ENCODE assay signal across 9 mouse cellular contexts in the genomic region with DNA sequence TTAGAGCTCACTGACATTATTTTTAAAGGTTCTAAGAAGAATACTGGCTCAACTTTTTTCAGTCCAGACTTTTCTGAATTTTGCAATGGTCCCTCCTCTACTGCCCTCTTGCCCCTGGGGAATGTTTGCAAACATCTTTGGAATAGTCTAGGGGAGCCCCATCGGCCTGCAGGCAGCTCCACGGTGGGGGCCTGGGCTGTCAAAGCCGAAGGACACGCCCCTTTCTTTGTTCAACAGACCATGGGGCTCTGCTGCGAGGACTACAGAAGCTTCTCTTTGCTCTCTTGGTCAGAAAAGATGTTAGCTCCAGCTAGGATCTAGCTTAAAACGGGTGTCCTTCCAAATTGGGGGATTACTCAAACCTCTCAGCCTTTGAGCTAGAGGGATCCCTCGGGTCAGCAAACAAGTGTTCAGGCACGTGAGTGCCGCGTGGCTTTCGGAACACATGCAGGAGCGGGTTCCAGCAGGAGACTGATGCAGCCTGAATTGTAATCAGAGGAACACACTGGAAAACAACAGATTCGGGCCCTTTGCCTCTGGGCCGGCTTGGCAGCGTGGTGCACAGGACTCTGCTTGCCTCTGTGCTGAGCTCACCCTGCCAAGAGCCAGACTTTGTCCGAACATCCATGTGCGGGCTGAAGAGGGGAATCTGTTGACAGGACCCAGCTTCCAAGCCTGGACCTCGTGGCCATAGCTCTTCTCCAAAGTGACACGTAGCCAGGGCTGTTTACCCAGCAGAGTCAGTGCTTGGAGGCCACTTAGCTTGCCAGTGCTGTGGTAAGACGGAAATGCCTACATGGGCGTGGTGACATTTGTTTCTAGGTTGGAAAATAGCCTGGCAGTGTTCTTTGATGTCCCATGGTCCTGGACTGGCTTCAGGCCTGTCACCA. TPM values are rescaled to one million over a fixed set of nuclear protein-coding genes. Genes with fewer than 3 reads are reported as not detected.
A peak's percentile ranks its signal among the peaks of the same experiment; 100 is the strongest.
DNase-seq lines count a peak whose midpoint lies in the region; ATAC-seq and TF ChIP-seq lines count a peak whose summit lies in the region.
"Had no signal": no experiment of that assay in that cellular context is flagged by ENCODE, and none has a peak within 500 bp of the region (broad histone marks: within the 10 kb centered on the region; RNA-seq: fewer than 3 reads in every experiment).

No protein-coding gene starts in this region.

- H3K9ac ChIP-seq in midbrain, embryonic 16.5 days (ENCODE audit: low read depth, low read length): no peak overlapping the region; the same call in 1 of the 2 replicates
- H3K9ac ChIP-seq: heart, embryonic 15.5 days had no signal

- H3K4me2 ChIP-seq in midbrain, embryonic 16.5 days (ENCODE audit: low read length): 0 out of 2 replicates have a peak overlapping the region, but pooled peaks have one; percentile 10
- H3K4me2 ChIP-seq: heart, embryonic 15.5 days had no signal

- H3K27me3 ChIP-seq in midbrain, embryonic 16.5 days (ENCODE audit: control insufficient read depth, insufficient read depth, low read depth, low read length): peaks cover 10% of the 10 kb centered on the region
- H3K27me3 ChIP-seq: heart, embryonic 15.5 days had no signal

- no peak for TF ChIP-seq POLR2A in embryonic fibroblast, embryonic 13.5 days (IDR thresholded peaks at IDR 0.05; ENCODE audit: low read depth, low read length)

- H3K27ac ChIP-seq in embryonic fibroblast, embryonic 13.5 days (ENCODE audit: insufficient read depth, low read length): peak overlapping the region; percentile 38
- no peak overlapping the region for H3K27ac ChIP-seq in midbrain, embryonic 16.5 days (ENCODE audit: low read length)
- H3K27ac ChIP-seq: heart, embryonic 15.5 days had no signal

- no peak for TF ChIP-seq CTCF in embryonic fibroblast, embryonic 13.5 days (IDR thresholded peaks at IDR 0.05; ENCODE audit: borderline replicate concordance, insufficient read depth, low read length)

- WGBS in midbrain, embryonic 16.5 days: 24% methylated on average over 21 of the region's 21 CpGs

- peak; percentile 31 for DNase-seq in testis, postnatal 14 days (ENCODE audit: low spot score)
- no peak for DNase-seq in testis, postnatal 10 days (ENCODE audit: low spot score)
- peak; percentile 94 to 96 for DNase-seq in heart, adult 9 months (ENCODE audit: low spot score in 2 of 2)
- peak; percentile 45 to 73 for DNase-seq in layer of hippocampus, postnatal 36 days
- no peak for DNase-seq in spleen, adult 18-20 months
- DNase-seq in embryo, embryonic 10 days (ENCODE audit: low spot score): no peak

- no peaks in the 10 kb centered on the region for H3K36me3 ChIP-seq in midbrain, embryonic 16.5 days (ENCODE audit: control insufficient read depth, insufficient read depth, low read length)
- H3K36me3 ChIP-seq: heart, embryonic 15.5 days had no signal

- H3K9me3 ChIP-seq in midbrain, embryonic 16.5 days (replicated peaks; ENCODE audit: control insufficient read depth, low read length, poor library complexity, severe bottlenecking): no peaks in the 10 kb centered on the region
- H3K9me3 ChIP-seq: heart, embryonic 15.5 days had no signal

- peaks cover 5% of the 10 kb centered on the region for H3K4me1 ChIP-seq in embryonic fibroblast, embryonic 13.5 days (ENCODE audit: control insufficient read depth, insufficient read depth, low read length)
- peaks cover 4% of the 10 kb centered on the region; the same call in 1 of the 2 replicates for H3K4me1 ChIP-seq in midbrain, embryonic 16.5 days (ENCODE audit: control insufficient read depth, insufficient read depth, low read length)

- no peak overlapping the region for H3K4me3 ChIP-seq in embryonic fibroblast, embryonic 13.5 days (ENCODE audit: insufficient read depth, low read length)
- H3K4me3 ChIP-seq in midbrain, embryonic 16.5 days (ENCODE audit: low read depth, low read length): no peak overlapping the region
- H3K4me3 ChIP-seq: heart, embryonic 15.5 days had no signal

- peak; percentile 61 for ATAC-seq in midbrain, embryonic 16.5 days

RNA-seq across cellular contexts. Expression of gene Loxl4, which starts 47.0 kb away (rescaled TPM):
- 13.3 and 33.0 TPM in 2 replicates for polyA plus RNA-seq in embryonic fibroblast, embryonic 13.5 days (2011; ENCODE audit: insufficient read length, low read depth, missing spikeins)
- total RNA-seq in layer of hippocampus, postnatal 36 days (2021): under 1 TPM; 0.15 to 0.35 TPM
- polyA plus RNA-seq in midbrain, embryonic 16.5 days (2015; fragmentation: Nextera tagmentation; extraction: Ambion mirVana): 0.13 and 0.17 TPM in 2 replicates

Comparison
In these comparisons a context has a peak if more than half of its experiments do, and no peak if none do; other contexts are left out.
1. DNase-seq: peak in testis, postnatal 14 days (single experiment), heart, adult 9 months (2 of 2) and layer of hippocampus, postnatal 36 days (2 of 2); none in testis, postnatal 10 days (single experiment), spleen, adult 18-20 months (0 of 2) and embryo, embryonic 10 days (single experiment).
2. RNA of gene Loxl4, which starts 47.0 kb away (polyA plus RNA-seq): 13.3 to 33.0 TPM in embryonic fibroblast, embryonic 13.5 days; 0.13 to 0.17 TPM in midbrain, embryonic 16.5 days; every median in the first group is over 10 times any median in the second.